Mouse (Mus musculus) erythroblast, embryonic 14.5 days (primary cell): ENCODE measurements around the gene Igtp. TPM values are rescaled to one million over a fixed set of nuclear protein-coding genes. Genes with fewer than 3 reads are reported as not detected.

Experiments used
- H3K27me3 ChIP-seq: 2 replicates; pipeline ENCODE4 v1.6.1; 2012; ENCODE audit warnings: inconsistent platforms; ENCODE audit not compliant: control insufficient read depth
- H3K36me3 ChIP-seq: 2 replicates; pipeline ENCODE4 v1.6.1; 2012; ENCODE audit warnings: mild to moderate bottlenecking, inconsistent platforms; ENCODE audit not compliant: control insufficient read depth
- H3K4me1 ChIP-seq: 2 replicates; pipeline ENCODE4 v1.6.1; 2012; ENCODE audit warnings: inconsistent platforms; ENCODE audit not compliant: control insufficient read depth
- H3K4me3 ChIP-seq: replicated peaks from 2 replicates; pipeline ENCODE3; 2012; ENCODE audit warnings: moderate library complexity, mild to moderate bottlenecking, inconsistent platforms
- H3K9me3 ChIP-seq: 2 replicates; pipeline ENCODE4 v1.6.1; 2012; ENCODE audit warnings: low read length, inconsistent platforms, mixed read lengths; ENCODE audit not compliant: control insufficient read depth
- GATA1 ChIP-seq: IDR thresholded peaks from 2 replicates; pipeline ENCODE4 v1.6.1; 2012; ENCODE audit warnings: low read length, inconsistent platforms, mixed read lengths
- TAL1 ChIP-seq: IDR thresholded peaks from 3 replicates; pipeline ENCODE4 v1.6.1; 2012; ENCODE audit warnings: low read length, inconsistent platforms, mixed read lengths
- polyA plus RNA-seq: library from polyadenylated mRNA; stranded (reverse); fragments of >175 nt; gene quantifications from 2 replicates; pipeline ENCODE4 v1.2.3, GENCODE M21; 2012

Gene Igtp
- polyA plus RNA-seq, 1 experiment = 2.7 TPM

DNA sequence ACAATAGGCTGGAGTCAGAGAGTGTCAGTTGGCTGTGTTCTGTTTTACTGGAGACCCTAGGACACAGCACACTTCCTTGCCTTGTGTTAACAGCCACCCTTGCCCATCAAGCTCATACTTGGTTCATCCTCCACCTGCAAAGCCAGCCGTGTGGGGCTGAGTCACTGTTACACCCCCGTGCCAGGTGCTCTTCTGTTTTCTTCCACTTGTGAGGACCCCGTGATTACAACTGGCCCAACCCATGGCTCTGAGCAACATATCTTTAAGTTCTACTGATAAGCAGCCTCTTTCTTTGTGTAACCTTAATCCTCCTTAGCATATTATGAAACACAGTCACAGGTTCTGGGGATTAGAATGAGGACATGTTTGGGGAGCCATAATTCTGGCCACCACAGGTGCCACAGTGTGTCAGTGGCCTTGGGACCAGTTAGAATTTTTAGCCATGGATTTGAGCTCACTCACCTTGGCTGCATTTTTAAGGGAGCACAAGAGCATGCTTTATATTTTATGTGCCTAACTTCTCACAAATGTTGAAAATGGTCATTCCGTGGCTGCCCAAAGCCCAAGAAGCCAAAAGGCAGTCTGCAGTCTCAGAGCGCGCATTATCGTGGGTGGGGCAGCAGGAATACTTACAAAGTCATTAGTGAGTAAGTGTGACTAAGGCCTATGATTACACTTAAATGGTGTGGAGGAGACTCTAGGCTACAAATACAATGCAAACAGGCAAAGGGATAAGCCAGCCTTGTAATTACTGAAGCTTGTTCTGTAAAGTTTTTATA is 50.0 kb downstream of the Igtp start:
- Histone ChIP-seq H3K9me3 (no peaks in the 10 kb centered on the region), H3K4me3 (no peak overlapping the region), H3K4me1 (no peaks in the 10 kb centered on the region), H3K27me3 (no peaks in the 10 kb centered on the region; the same call in none of the 2 replicates), H3K36me3 (no peaks in the 10 kb centered on the region)
- no peak for TF ChIP-seq GATA1
- TF ChIP-seq TAL1 = no peak

DNA sequence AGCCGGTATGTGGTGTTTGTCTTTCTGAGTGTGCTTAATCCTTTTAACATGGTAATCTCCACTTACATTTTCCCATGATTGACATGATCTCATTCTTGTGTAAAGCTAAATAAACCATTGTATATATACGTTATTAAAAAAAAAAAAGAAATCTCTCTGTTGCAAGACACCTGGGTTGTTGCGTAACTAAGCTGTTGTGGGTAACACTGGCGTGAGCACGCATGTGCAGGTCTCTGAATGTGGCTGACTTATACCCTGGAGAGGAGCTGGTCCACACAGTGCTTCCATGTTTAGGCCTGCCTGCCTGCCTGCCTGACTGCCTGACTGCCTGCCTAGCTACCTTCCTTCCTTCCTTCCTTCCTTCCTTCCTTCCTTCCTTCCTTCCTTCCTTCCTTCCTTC is 51.2 kb downstream of the Igtp start:
- no peak for TF ChIP-seq GATA1
- TF ChIP-seq TAL1 = no peak
- Histone ChIP-seq H3K27me3 (no peaks in the 10 kb centered on the region; the same call in 1 of the 2 replicates), H3K4me1 (no peaks in the 10 kb centered on the region), H3K4me3 (no peak overlapping the region), H3K36me3 (no peaks in the 10 kb centered on the region), H3K9me3 (no peaks in the 10 kb centered on the region)

DNA sequence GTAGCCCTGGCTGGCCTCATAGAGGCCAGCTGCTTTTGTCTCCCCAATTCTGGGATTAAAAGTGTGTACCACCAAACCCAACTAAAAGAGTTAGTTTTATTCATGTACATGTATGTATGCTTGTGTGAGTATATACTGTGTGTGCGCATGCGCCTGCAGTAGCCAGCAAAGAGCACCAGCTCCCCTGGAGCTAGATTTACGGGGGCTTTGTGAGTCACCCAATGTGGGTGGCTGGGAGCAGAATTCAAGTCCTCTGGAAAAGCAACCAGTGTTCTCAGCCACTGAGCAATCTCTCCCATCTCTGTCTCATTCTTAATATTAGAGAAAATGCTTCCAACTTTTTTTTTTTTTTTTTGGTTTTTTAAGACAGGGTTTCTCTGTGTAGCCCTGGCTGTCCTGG is 55.1 kb downstream of the Igtp start:
- Histone ChIP-seq H3K9me3 (no peaks in the 10 kb centered on the region), H3K4me3 (no peak overlapping the region), H3K27me3 (no peaks in the 10 kb centered on the region), H3K36me3 (no peaks in the 10 kb centered on the region), H3K4me1 (no peaks in the 10 kb centered on the region)
- TF ChIP-seq GATA1 (no peak), TAL1 (no peak)

Other genes with a start within 250 kb of the Igtp start
- 31.7 and 32.8 TPM in 2 replicates for gene Larp1, start 190.5 kb upstream of the Igtp start, polyA plus RNA-seq
- gene Gm12248, start 106.4 kb upstream of the Igtp start, polyA plus RNA-seq = not detected in 2 replicates
- 0.36 and 0.37 TPM in 2 replicates for gene Cnot8, start 95.4 kb upstream of the Igtp start, polyA plus RNA-seq
- 0.22 and 0.29 TPM in 2 replicates for gene Gemin5, start 31.0 kb upstream of the Igtp start, polyA plus RNA-seq
- 2.0 and 2.9 TPM in 2 replicates for gene Mrpl22, start 27.9 kb upstream of the Igtp start, polyA plus RNA-seq
- 0.61 and 0.98 TPM in 2 replicates for gene Irgm2, start 62 bp downstream of the Igtp start, polyA plus RNA-seq
- gene 4930438A08Rik, start 75.2 kb downstream of the Igtp start, polyA plus RNA-seq = not detected in 2 replicates
- 1.1 and 1.6 TPM in 2 replicates for gene Zfp692, start 107.5 kb downstream of the Igtp start, polyA plus RNA-seq
- gene Zfp672, start 130.8 kb downstream of the Igtp start, polyA plus RNA-seq = 1.8 and 2.6 TPM in 2 replicates
- 3.4 and 5.6 TPM in 2 replicates for gene Sh3bp5l, start 131.2 kb downstream of the Igtp start, polyA plus RNA-seq
- gene Lypd8, start 179.5 kb downstream of the Igtp start, polyA plus RNA-seq = not detected in 2 replicates
- not detected in 2 replicates for gene 1810065E05Rik, start 221.6 kb downstream of the Igtp start, polyA plus RNA-seq
- not detected in 2 replicates for gene Gm12253, start 233.0 kb downstream of the Igtp start, polyA plus RNA-seq